Mouse (Mus musculus) forebrain, embryonic 14.5 days (tissue): ENCODE data around the gene Dip2c. TPM values are rescaled to one million over a fixed set of nuclear protein-coding genes. Genes with fewer than 3 reads are reported as not detected.

Experiments used
- ATAC-seq: fragments of 200-750 bp; cut with Nextera tagmentation; 2 replicates; pipeline ENCODE4 v1.8.0; 2017; ENCODE audit warnings: mild to moderate bottlenecking, moderate library complexity
- DNase-seq: peaks from one replicate; pipeline ENCODE4 v3.0.0-alpha.2; 2015; ENCODE audit warnings: low spot score
- H3K27ac ChIP-seq: fragments of 300-500 bp; sonication (generic); 2 replicates; pipeline ENCODE4 v1.5.1; 2014; ENCODE audit warnings: low read depth, mild to moderate bottlenecking, control low read depth, low read length, moderate library complexity
- H3K27me3 ChIP-seq: fragments of 300-500 bp; sonication (generic); replicated peaks from 2 replicates; pipeline ENCODE4 v1.6.1; 2014; ENCODE audit warnings: low read length, control low read depth, mixed read lengths; ENCODE audit not compliant: control insufficient read depth, insufficient read depth
- H3K36me3 ChIP-seq: fragments of 300-500 bp; sonication (generic); 2 replicates; pipeline ENCODE4 v1.6.1; 2014; ENCODE audit warnings: low read length, control low read depth; ENCODE audit not compliant: control insufficient read depth, insufficient read depth
- H3K4me1 ChIP-seq: fragments of 300-500 bp; sonication (generic); 2 replicates; pipeline ENCODE4 v1.6.1; 2014; ENCODE audit warnings: antibody characterized with exemption, low read length, control low read depth; ENCODE audit not compliant: control insufficient read depth, insufficient read depth
- H3K4me2 ChIP-seq: fragments of 300-500 bp; sonication (generic); 2 replicates; pipeline ENCODE4 v1.6.1; 2014; ENCODE audit warnings: mild to moderate bottlenecking, control low read depth, low read length
- H3K4me3 ChIP-seq: fragments of 300-500 bp; sonication (generic); 2 replicates; pipeline ENCODE4 v1.5.1; 2014; ENCODE audit warnings: low read depth, low read length, control low read depth
- H3K9ac ChIP-seq: fragments of 300-500 bp; sonication (generic); 2 replicates; pipeline ENCODE4 v1.6.1; 2014; ENCODE audit warnings: mild to moderate bottlenecking, low read length, control low read depth, moderate library complexity
- H3K9me3 ChIP-seq: fragments of 300-500 bp; sonication (generic); replicated peaks from 2 replicates; pipeline ENCODE4 v1.6.1; 2016; ENCODE audit warnings: low read length, control low read depth, mixed read lengths; ENCODE audit not compliant: control insufficient read depth
- WGBS: fragments of 180-500 bp; shearing (Covaris S2); extraction: QIAGEN DNeasy Blood & Tissue Kit; methylation state at CpG from one replicate; pipeline ENCODE4 v1.1.7; 2014; 5-methylcytosine and 5-hydroxymethylcytosine counted together
- polyA plus RNA-seq: library from polyadenylated mRNA; unstranded; fragments of >200 nt; fragmentation: Nextera tagmentation; extraction: Ambion mirVana; gene quantifications from 2 replicates; pipeline ENCODE4 v1.2.1, GENCODE M21; 2014

The Dip2c gene
- polyA plus RNA-seq, 1 experiment from 2014 or later: 13.2 TPM

- no peak for DNase-seq
- Histone ChIP-seq H3K4me2 (no peak overlapping the region), H3K9me3 (no peaks in the 10 kb centered on the region), H3K4me3 (no peak overlapping the region), H3K36me3 (peaks cover 50% of the 10 kb centered on the region), H3K27me3 (no peaks in the 10 kb centered on the region), H3K27ac (no peak overlapping the region), H3K9ac (no peak overlapping the region), H3K4me1 (no peaks in the 10 kb centered on the region)
- 85% methylated on average over 1 of the region's 1 CpGs for WGBS
- no peak for ATAC-seq
Observed at GRCm38 (mm10) chr13:9660711-9661110, 384.4 kb downstream of the Dip2c start.

- Histone ChIP-seq H3K4me2 (no peak overlapping the region), H3K4me3 (no peak overlapping the region), H3K4me1 (no peaks in the 10 kb centered on the region), H3K9ac (no peak overlapping the region), H3K36me3 (peaks cover 36% of the 10 kb centered on the region), H3K9me3 (no peaks in the 10 kb centered on the region), H3K27me3 (no peaks in the 10 kb centered on the region), H3K27ac (no peak overlapping the region)
- WGBS: 90% methylated on average over 1 of the region's 1 CpGs
- ATAC-seq: no peak
- DNase-seq: no peak
Observed at GRCm38 (mm10) chr13:9663593-9663992, 387.3 kb downstream of the Dip2c start.

- peaks cover 19% of the 10 kb centered on the region; the same call in 1 of the 2 replicates for H3K36me3 ChIP-seq
- no peak overlapping the region for H3K4me3 ChIP-seq
- no peak overlapping the region for H3K27ac ChIP-seq
- H3K27me3 ChIP-seq: no peaks in the 10 kb centered on the region
- DNase-seq: no peak
- no peak overlapping the region for H3K4me2 ChIP-seq
- no peak overlapping the region for H3K9ac ChIP-seq
- no peaks in the 10 kb centered on the region for H3K9me3 ChIP-seq
- WGBS: 85% methylated on average over 7 of the region's 7 CpGs
- no peaks in the 10 kb centered on the region for H3K4me1 ChIP-seq
- no peak for ATAC-seq
Observed at GRCm38 (mm10) chr13:9667954-9668496, 391.7 kb downstream of the Dip2c start.

GRCm38 (mm10) chr13:9669246-9669645 is 392.9 kb downstream of the Dip2c start:
- no peak for DNase-seq
- H3K27ac ChIP-seq: no peak overlapping the region
- H3K27me3 ChIP-seq: no peaks in the 10 kb centered on the region
- no peaks in the 10 kb centered on the region for H3K9me3 ChIP-seq
- no peak for ATAC-seq
- no peaks in the 10 kb centered on the region for H3K4me1 ChIP-seq
- no peak overlapping the region for H3K9ac ChIP-seq
- no peak overlapping the region for H3K4me2 ChIP-seq
- WGBS: 90% methylated on average over 5 of the region's 5 CpGs
- H3K36me3 ChIP-seq: peaks cover 13% of the 10 kb centered on the region; the same call in 1 of the 2 replicates
- no peak overlapping the region for H3K4me3 ChIP-seq

- Histone ChIP-seq H3K9ac (no peak overlapping the region), H3K36me3 (peaks cover 10% of the 10 kb centered on the region; the same call in 1 of the 2 replicates), H3K27me3 (no peaks in the 10 kb centered on the region), H3K27ac (no peak overlapping the region), H3K4me3 (no peak overlapping the region), H3K4me1 (no peaks in the 10 kb centered on the region), H3K4me2 (no peak overlapping the region), H3K9me3 (peaks cover 6% of the 10 kb centered on the region; the same call in 1 of the 2 replicates)
- DNase-seq (no peak), ATAC-seq (no peak)
- WGBS: 94% methylated on average over 1 of the region's 1 CpGs
Observed at GRCm38 (mm10) chr13:9674126-9674525, 397.8 kb downstream of the Dip2c start.

GRCm38 (mm10) chr13:9681492-9681891 is 405.2 kb downstream of the Dip2c start:
- Histone ChIP-seq H3K4me2 (no peak overlapping the region), H3K4me1 (no peaks in the 10 kb centered on the region), H3K36me3 (peaks cover 44% of the 10 kb centered on the region), H3K27me3 (no peaks in the 10 kb centered on the region), H3K9ac (no peak overlapping the region), H3K9me3 (no peaks in the 10 kb centered on the region; the same call in 1 of the 2 replicates), H3K27ac (no peak overlapping the region), H3K4me3 (no peak overlapping the region)
- DNase-seq (no peak), ATAC-seq (no peak)
- WGBS: 100% methylated on average over 3 of the region's 3 CpGs

GRCm38 (mm10) chr13:9683280-9683679 is 407.0 kb downstream of the Dip2c start:
- Histone ChIP-seq H3K4me2 (no peak overlapping the region), H3K4me3 (no peak overlapping the region), H3K9ac (no peak overlapping the region), H3K9me3 (no peaks in the 10 kb centered on the region), H3K4me1 (no peaks in the 10 kb centered on the region), H3K36me3 (peaks cover 62% of the 10 kb centered on the region), H3K27me3 (no peaks in the 10 kb centered on the region), H3K27ac (no peak overlapping the region)
- ATAC-seq (peak; percentile 29; the same call in 1 of the 2 replicates), DNase-seq (no peak)
- 94% methylated on average over 4 of the region's 4 CpGs for WGBS

GRCm38 (mm10) chr13:9684153-9684923 is 408.0 kb downstream of the Dip2c start:
- H3K4me3 ChIP-seq: no peak overlapping the region
- WGBS: 84% methylated on average over 11 of the region's 11 CpGs
- no peak overlapping the region for H3K9ac ChIP-seq
- no peaks in the 10 kb centered on the region for H3K27me3 ChIP-seq
- H3K27ac ChIP-seq: no peak overlapping the region
- ATAC-seq (0 out of 2 replicates have a peak, but pooled peaks have one; percentile 43), DNase-seq (no peak)
- H3K4me2 ChIP-seq: no peak overlapping the region
- no peaks in the 10 kb centered on the region for H3K9me3 ChIP-seq
- no peaks in the 10 kb centered on the region for H3K4me1 ChIP-seq
- peaks cover 73% of the 10 kb centered on the region for H3K36me3 ChIP-seq

- no peak for DNase-seq
- H3K36me3 ChIP-seq: peaks cover 87% of the 10 kb centered on the region
- H3K27me3 ChIP-seq: no peaks in the 10 kb centered on the region
- H3K27ac ChIP-seq: no peak overlapping the region; the same call in 1 of the 2 replicates
- WGBS: 97% methylated on average over 7 of the region's 7 CpGs
- no peak overlapping the region for H3K4me2 ChIP-seq
- no peak for ATAC-seq
- no peaks in the 10 kb centered on the region for H3K9me3 ChIP-seq
- H3K9ac ChIP-seq: no peak overlapping the region
- no peaks in the 10 kb centered on the region for H3K4me1 ChIP-seq
- H3K4me3 ChIP-seq: no peak overlapping the region
Observed at GRCm38 (mm10) chr13:9686261-9686660, 409.9 kb downstream of the Dip2c start.
